Mouse (Mus musculus) ES-Bruce4 (cell line): ENCODE measurements at regions not wholly inside any gene's neighbourhood (a gene's known extent, or its start where the extent isn't known, plus 50 kb on each side); places are given as distances from the start of the nearest gene placed in this dataset.

ENCODE experiments used
- CTCF ChIP-seq: IDR thresholded peaks from one replicate; pipeline ENCODE4 v1.8.1; 2011; ENCODE audit warnings: low read depth, low read length
- EP300 ChIP-seq: IDR thresholded peaks from 2 replicates; pipeline ENCODE4 v1.6.1; 2011; ENCODE audit warnings: low read depth, low read length; ENCODE audit not compliant: insufficient read depth
- POLR2A ChIP-seq: IDR thresholded peaks from one replicate; pipeline ENCODE4 v1.8.1; 2011; ENCODE audit warnings: low read length; ENCODE audit not compliant: insufficient read depth

GRCm38 (mm10) chr15:103090280-103091164 lies 71.8 kb downstream of the Hoxc4 start:
- TF ChIP-seq CTCF = no peak
- TF ChIP-seq EP300 = no peak
- no peak for TF ChIP-seq POLR2A
